ENCODE assay signal across 14 mouse cellular contexts in the genomic region with DNA sequence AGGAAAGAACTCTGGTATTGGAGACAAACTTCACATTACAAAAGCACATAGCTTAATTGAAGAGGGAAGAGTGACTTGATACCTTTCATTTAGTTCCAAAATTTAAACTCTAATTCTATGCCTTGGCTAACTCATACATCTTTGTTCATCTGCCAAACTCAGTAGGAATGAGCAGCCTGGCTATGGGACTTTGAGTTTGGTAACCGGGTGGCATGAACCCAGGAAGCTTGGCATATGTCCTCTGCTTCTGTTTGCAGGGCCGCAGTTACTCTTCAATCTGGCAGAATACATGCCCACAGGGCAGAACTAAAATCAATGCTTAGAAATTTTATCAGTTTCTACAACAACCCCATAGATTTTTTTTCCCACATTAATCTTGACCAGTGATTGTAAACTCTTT.
"Had no signal": no experiment of that assay in that cellular context is flagged by ENCODE, and none has a peak within 500 bp of the region (broad histone marks: within the 10 kb centered on the region; RNA-seq: fewer than 3 reads in every experiment).

No protein-coding gene starts in this region.

- H3K9ac ChIP-seq: limb, embryonic 12.5 days; limb, embryonic 15.5 days; liver, embryonic 13.5 days had no signal

- H3K9me3 ChIP-seq: limb, embryonic 12.5 days; limb, embryonic 15.5 days; liver, embryonic 13.5 days had no signal

- H3K4me1 ChIP-seq: limb, embryonic 12.5 days; limb, embryonic 15.5 days; liver, embryonic 13.5 days had no signal

- H3K36me3 ChIP-seq: limb, embryonic 12.5 days; limb, embryonic 15.5 days; liver, embryonic 13.5 days had no signal

- H3K27ac ChIP-seq: kidney, postnatal 0 days; layer of hippocampus, adult 2 months; limb, embryonic 12.5 days; limb, embryonic 15.5 days; liver, embryonic 13.5 days had no signal

- H3K4me2 ChIP-seq: limb, embryonic 12.5 days; limb, embryonic 15.5 days; liver, embryonic 13.5 days; midbrain, embryonic 11.5 days had no signal

- H3K4me3 ChIP-seq: layer of hippocampus, adult 2 months; limb, embryonic 12.5 days; limb, embryonic 15.5 days; liver, embryonic 13.5 days had no signal

- H3K27me3 ChIP-seq: limb, embryonic 12.5 days; limb, embryonic 15.5 days; liver, embryonic 13.5 days had no signal

- DNase-seq: kidney, postnatal 25 days; layer of hippocampus, adult 9-11 months; liver, embryonic 13.5 days; lung, adult 2 months; lung, postnatal 14 days; lung, postnatal 4 days; midbrain, embryonic 14.5 days; thymus, adult 18-20 months; thymus, postnatal 36 days had no signal
